ENCODE assay signal across 8 mouse cellular contexts in the genomic region with DNA sequence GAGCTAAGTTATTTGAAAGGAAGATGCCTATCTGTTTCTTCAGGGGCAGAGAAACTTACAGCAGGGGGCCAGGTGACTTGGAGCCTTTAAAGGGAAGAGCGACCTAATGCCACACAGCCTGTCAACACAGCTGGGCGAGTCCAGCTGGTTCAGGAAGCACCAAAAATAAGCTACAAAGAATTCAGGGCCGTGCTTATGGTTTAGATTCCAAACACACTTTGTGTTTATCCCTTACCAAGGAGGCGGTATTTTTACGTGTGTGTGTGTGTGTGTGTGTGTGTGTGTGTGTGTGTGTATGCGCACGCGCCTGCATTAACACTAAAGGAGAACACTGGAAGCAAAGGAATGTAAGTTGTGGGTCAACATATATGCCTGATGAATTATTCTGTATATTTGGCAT. TPM values are rescaled to one million over a fixed set of nuclear protein-coding genes. Genes with fewer than 3 reads are reported as not detected.
DNase-seq lines count a peak whose midpoint lies in the region; ATAC-seq and TF ChIP-seq lines count a peak whose summit lies in the region.

No protein-coding gene starts in this region.

- WGBS in heart, embryonic 15.5 days, result 6% methylated on average over 8 of the region's 8 CpGs
- WGBS in midbrain, embryonic 11.5 days, result 34% methylated on average over 8 of the region's 8 CpGs

- no peaks in the 10 kb centered on the region for H3K36me3 ChIP-seq in heart, embryonic 15.5 days
- H3K36me3 ChIP-seq in midbrain, embryonic 11.5 days (ENCODE audit: control insufficient read depth, insufficient read depth, low read length), result no peaks in the 10 kb centered on the region

- DNase-seq in right cerebral cortex, adult 2 months (ENCODE audit: low spot score in 2 of 2), result peak; percentile 39 to 43
- DNase-seq in right cerebral cortex, adult 18-20 months, result no peak
- DNase-seq in kidney, postnatal 4 days, result peak; percentile 54 to 64
- DNase-seq in midbrain, embryonic 11.5 days (ENCODE audit: low spot score, missing footprints), result peak; percentile 89
- no peak for DNase-seq in gastrocnemius, adult 8-10 months (ENCODE audit: low spot score in 2 of 2)
- DNase-seq in gastrocnemius, postnatal 4 days (ENCODE audit: low spot score in 2 of 2), result no peak

- TF ChIP-seq POLR2A in bone marrow macrophage, adult 2 months (IDR thresholded peaks at IDR 0.05; ENCODE audit: borderline replicate concordance, low read depth, low read length), result no peak

- peaks cover 42% of the 10 kb centered on the region for H3K4me1 ChIP-seq in bone marrow macrophage, adult 2 months (ENCODE audit: control insufficient read depth, insufficient read depth, low read length)
- H3K4me1 ChIP-seq in heart, embryonic 15.5 days (replicated peaks), result peaks cover 33% of the 10 kb centered on the region
- H3K4me1 ChIP-seq in midbrain, embryonic 11.5 days (ENCODE audit: control insufficient read depth, insufficient read depth, low read length), result peaks cover 9% of the 10 kb centered on the region

- H3K9ac ChIP-seq in heart, embryonic 15.5 days, result peak overlapping the region; percentile 91
- H3K9ac ChIP-seq in midbrain, embryonic 11.5 days (ENCODE audit: low read length), result peak overlapping the region; percentile 87

- H3K27ac ChIP-seq in bone marrow macrophage, adult 2 months (ENCODE audit: insufficient read depth, low read depth, low read length), result peak overlapping the region; percentile 39
- H3K27ac ChIP-seq in heart, embryonic 15.5 days, result peak overlapping the region; percentile 98
- no peak overlapping the region for H3K27ac ChIP-seq in midbrain, embryonic 11.5 days (ENCODE audit: low read depth, low read length)

- no peaks in the 10 kb centered on the region for H3K9me3 ChIP-seq in heart, embryonic 15.5 days (replicated peaks)
- no peaks in the 10 kb centered on the region for H3K9me3 ChIP-seq in midbrain, embryonic 11.5 days (ENCODE audit: control insufficient read depth, low read length)

- no peak for TF ChIP-seq CTCF in bone marrow macrophage, adult 2 months (IDR thresholded peaks at IDR 0.05; ENCODE audit: low read depth, low read length)

- peak overlapping the region; percentile 75 for H3K4me3 ChIP-seq in bone marrow macrophage, adult 2 months (ENCODE audit: insufficient read depth, low read length)
- peak overlapping the region; percentile 86 for H3K4me3 ChIP-seq in heart, embryonic 15.5 days
- peak overlapping the region; percentile 64 for H3K4me3 ChIP-seq in midbrain, embryonic 11.5 days (ENCODE audit: low read depth, low read length)

- no peak for ATAC-seq in heart, embryonic 15.5 days (replicated peaks; ENCODE audit: insufficient number of reproducible peaks, insufficient read depth, low FRiP score, low read depth)
- ATAC-seq in midbrain, embryonic 11.5 days (ENCODE audit: low FRiP score), result no peak

- H3K27me3 ChIP-seq in heart, embryonic 15.5 days, result no peaks in the 10 kb centered on the region
- H3K27me3 ChIP-seq in midbrain, embryonic 11.5 days (ENCODE audit: control insufficient read depth, insufficient read depth, low read length), result no peaks in the 10 kb centered on the region

- peak overlapping the region; percentile 87 for H3K4me2 ChIP-seq in heart, embryonic 15.5 days
- H3K4me2 ChIP-seq in midbrain, embryonic 11.5 days, result peak overlapping the region; percentile 78

RNA-seq across cellular contexts. Expression of gene Mindy1, which starts 0.4 kb away (rescaled TPM):
- polyA plus RNA-seq in bone marrow macrophage, adult 2 months (2012; ENCODE audit: insufficient read depth, insufficient read length, missing spikeins), result 50.7 and 70.7 TPM in 2 replicates
- 24.7 and 27.6 TPM in 2 replicates for polyA plus RNA-seq in heart, embryonic 15.5 days (2015; fragmentation: Nextera tagmentation; extraction: Ambion mirVana)
- 38.8 and 43.3 TPM in 2 replicates for polyA plus RNA-seq in midbrain, embryonic 11.5 days (2014; fragmentation: Nextera tagmentation; extraction: Ambion mirVana)
- total RNA-seq in gastrocnemius, adult 8-10 months (2022), result 10 to 100 TPM; 25.4 to 29.7 (median 27.8) TPM
- 10 to 100 TPM; 22.8 to 26.8 TPM for total RNA-seq in gastrocnemius, postnatal 4 days (2021)

RNA-seq across cellular contexts. Expression of gene Prune1, which starts 1.1 kb away (rescaled TPM):
- 15.6 and 16.6 TPM in 2 replicates for polyA plus RNA-seq in bone marrow macrophage, adult 2 months (2012; ENCODE audit: insufficient read depth, insufficient read length, missing spikeins)
- 23.8 and 26.5 TPM in 2 replicates for polyA plus RNA-seq in heart, embryonic 15.5 days (2015; fragmentation: Nextera tagmentation; extraction: Ambion mirVana)
- polyA plus RNA-seq in midbrain, embryonic 11.5 days (2014; fragmentation: Nextera tagmentation; extraction: Ambion mirVana), result 28.0 and 29.7 TPM in 2 replicates
- 10 to 100 TPM; 47.7 to 58.8 (median 53.5) TPM for total RNA-seq in gastrocnemius, adult 8-10 months (2022)
- total RNA-seq in gastrocnemius, postnatal 4 days (2021), result 10 to 100 TPM; 68.7 to 78.2 TPM

RNA-seq across cellular contexts. Expression of gene Anxa9, which starts 26.2 kb away (rescaled TPM):
- 11.1 and 15.4 TPM in 2 replicates for polyA plus RNA-seq in bone marrow macrophage, adult 2 months (2012; ENCODE audit: insufficient read depth, insufficient read length, missing spikeins)
- 0.64 and 1.2 TPM in 2 replicates for polyA plus RNA-seq in heart, embryonic 15.5 days (2015; fragmentation: Nextera tagmentation; extraction: Ambion mirVana)
- polyA plus RNA-seq in midbrain, embryonic 11.5 days (2014; fragmentation: Nextera tagmentation; extraction: Ambion mirVana), result 0.87 and 1.3 TPM in 2 replicates
- not detected for total RNA-seq in gastrocnemius, adult 8-10 months (2022)
- total RNA-seq in gastrocnemius, postnatal 4 days (2021), result 1 to 10 TPM in 1 of 2 experiments, under 1 TPM in 1; 0.57 to 1.1 TPM

RNA-seq across cellular contexts. Expression of gene Bnipl, which starts 29.8 kb away (rescaled TPM):
- not detected in 2 replicates for polyA plus RNA-seq in bone marrow macrophage, adult 2 months (2012; ENCODE audit: insufficient read depth, insufficient read length, missing spikeins)
- 0.06 and 0.38 TPM in 2 replicates for polyA plus RNA-seq in heart, embryonic 15.5 days (2015; fragmentation: Nextera tagmentation; extraction: Ambion mirVana)
- polyA plus RNA-seq in midbrain, embryonic 11.5 days (2014; fragmentation: Nextera tagmentation; extraction: Ambion mirVana), result 0.20 TPM in 1 of 2 replicates, not detected in the other
- total RNA-seq in gastrocnemius, adult 8-10 months (2022), result not detected
- total RNA-seq in gastrocnemius, postnatal 4 days (2021), result under 1 TPM; 0.16 to 0.29 TPM

RNA-seq across cellular contexts. Expression of gene Cers2, which starts 33.8 kb away (rescaled TPM):
- 173 and 186 TPM in 2 replicates for polyA plus RNA-seq in bone marrow macrophage, adult 2 months (2012; ENCODE audit: insufficient read depth, insufficient read length, missing spikeins)
- 120 and 139 TPM in 2 replicates for polyA plus RNA-seq in heart, embryonic 15.5 days (2015; fragmentation: Nextera tagmentation; extraction: Ambion mirVana)
- polyA plus RNA-seq in midbrain, embryonic 11.5 days (2014; fragmentation: Nextera tagmentation; extraction: Ambion mirVana), result 94.1 and 97.1 TPM in 2 replicates
- total RNA-seq in gastrocnemius, adult 8-10 months (2022), result 10 to 100 TPM; 13.1 to 16.7 (median 15.3) TPM
- total RNA-seq in gastrocnemius, postnatal 4 days (2021), result 10 to 100 TPM; 56.0 to 61.5 TPM

Comparison
In these comparisons a context has a peak if more than half of its experiments do, and no peak if none do; other contexts are left out.
1. DNase-seq: peak in right cerebral cortex, adult 2 months (2 of 2), kidney, postnatal 4 days (2 of 2) and midbrain, embryonic 11.5 days (single experiment); none in right cerebral cortex, adult 18-20 months (single experiment), gastrocnemius, adult 8-10 months (0 of 2) and gastrocnemius, postnatal 4 days (0 of 2).
2. Peak in every context shown above with its lines, with median percentiles within 50 percentile points of each other: H3K4me3 ChIP-seq.